Mouse (Mus musculus): Measurements from ENCODE around the gene Rnf123. TPM values are rescaled to one million over a fixed set of nuclear protein-coding genes. Genes with fewer than 3 reads are reported as not detected.

The Rnf123 gene
- polyA plus RNA-seq, 1 experiment from 2014 or later, result 37.2 TPM

DNA sequence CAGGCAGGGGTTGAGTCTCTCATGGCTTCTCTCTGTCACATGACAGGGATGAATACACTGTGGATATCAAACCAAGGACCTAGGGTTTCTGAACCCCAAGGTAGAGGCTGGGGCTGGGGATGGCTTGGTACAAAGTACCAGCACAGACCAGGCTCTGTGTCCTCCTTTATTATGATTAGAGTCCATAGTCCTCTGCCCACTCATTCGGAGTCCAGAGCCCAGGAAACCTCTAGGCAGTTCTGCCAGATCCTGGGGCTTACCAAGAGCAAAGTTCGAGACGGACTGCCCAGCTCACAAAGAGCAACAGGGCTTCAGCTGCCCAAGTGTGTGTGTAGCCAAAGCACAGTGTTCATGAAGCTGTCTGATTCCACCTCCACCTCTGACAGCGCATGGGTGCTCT lies 2.1 kb upstream of the Rnf123 start:
- H3K27ac ChIP-seq (replicated peaks in 1 of 2; ENCODE audit: control insufficient read depth in 1 of 2, insufficient read depth in 1 of 2, low read depth in 2 of 2, low read length in 2 of 2), result no peak overlapping the region
- H3K27me3 ChIP-seq (ENCODE audit: control insufficient read depth, insufficient read depth, low read length), result peaks cover 31% of the 10 kb centered on the region
- H3K36me3 ChIP-seq (ENCODE audit: control insufficient read depth, insufficient read depth, low read length), result peaks cover 63% of the 10 kb centered on the region
- H3K4me2 ChIP-seq (ENCODE audit: low read length), result no peak overlapping the region
- no peaks in the 10 kb centered on the region for H3K9me3 ChIP-seq (ENCODE audit: control insufficient read depth, low read length)
- peaks cover 6% of the 10 kb centered on the region in 2 experiments; a peak in 3 of 4 replicates for H3K4me1 ChIP-seq (ENCODE audit: control insufficient read depth in 2 of 2, insufficient read depth in 2 of 2, low read length in 2 of 2)
- 92% methylated on average over 4 of the region's 4 CpGs for WGBS
- no peak for ATAC-seq (ENCODE audit: insufficient number of reproducible peaks, insufficient read depth, low FRiP score, low read depth)
- H3K4me3 ChIP-seq (ENCODE audit: control insufficient read depth in 1 of 2, insufficient read depth in 1 of 2, low read depth in 1 of 2, low read length in 2 of 2), result no peak overlapping the region
- H3K9ac ChIP-seq (ENCODE audit: low read length), result no peak overlapping the region

GRCm38 (mm10) chr9:108083561-108083960 lies 415 bp upstream of the Rnf123 start:
- Histone ChIP-seq H3K27me3 (ENCODE audit: control insufficient read depth, insufficient read depth, low read length) (peaks cover 31% of the 10 kb centered on the region), H3K9me3 (ENCODE audit: control insufficient read depth, low read length) (no peaks in the 10 kb centered on the region), H3K36me3 (ENCODE audit: control insufficient read depth, insufficient read depth, low read length) (peaks cover 46% of the 10 kb centered on the region), H3K4me3 (ENCODE audit: control insufficient read depth in 1 of 2, insufficient read depth in 1 of 2, low read depth in 1 of 2, low read length in 2 of 2) (no peak overlapping the region), H3K9ac (ENCODE audit: low read length) (no peak overlapping the region), H3K4me2 (ENCODE audit: low read length) (no peak overlapping the region), H3K4me1 (ENCODE audit: control insufficient read depth in 2 of 2, insufficient read depth in 2 of 2, low read length in 2 of 2) (peaks cover 10 to 11% of the 10 kb centered on the region in 2 experiments), H3K27ac (replicated peaks in 1 of 2; ENCODE audit: control insufficient read depth in 1 of 2, insufficient read depth in 1 of 2, low read depth in 2 of 2, low read length in 2 of 2) (no peak overlapping the region)
- WGBS, result 36% methylated on average over 6 of the region's 6 CpGs
- ATAC-seq (ENCODE audit: insufficient number of reproducible peaks, insufficient read depth, low FRiP score, low read depth), result no peak

- Histone ChIP-seq H3K27ac (replicated peaks in 1 of 2; ENCODE audit: control insufficient read depth in 1 of 2, insufficient read depth in 1 of 2, low read depth in 2 of 2, low read length in 2 of 2) (no peak overlapping the region), H3K9ac (ENCODE audit: low read length) (peak overlapping the region; percentile 31; the same call in 1 of the 2 replicates), H3K36me3 (ENCODE audit: control insufficient read depth, insufficient read depth, low read length) (peaks cover 36% of the 10 kb centered on the region), H3K4me1 (ENCODE audit: control insufficient read depth in 2 of 2, insufficient read depth in 2 of 2, low read length in 2 of 2) (peaks cover 10 to 18% of the 10 kb centered on the region in 2 experiments), H3K9me3 (ENCODE audit: control insufficient read depth, low read length) (no peaks in the 10 kb centered on the region), H3K4me3 (ENCODE audit: control insufficient read depth in 1 of 2, insufficient read depth in 1 of 2, low read depth in 1 of 2, low read length in 2 of 2) (peak overlapping the region; percentile 3 to 11; a peak in 2 of 4 replicates), H3K27me3 (ENCODE audit: control insufficient read depth, insufficient read depth, low read length) (peaks cover 31% of the 10 kb centered on the region), H3K4me2 (ENCODE audit: low read length) (peak overlapping the region; percentile 48)
- no peak for ATAC-seq (ENCODE audit: insufficient number of reproducible peaks, insufficient read depth, low FRiP score, low read depth)
- WGBS, result 7% methylated on average over 19 of the region's 19 CpGs
Observed at GRCm38 (mm10) chr9:108082549-108082948, 597 bp downstream of the Rnf123 start.

DNA sequence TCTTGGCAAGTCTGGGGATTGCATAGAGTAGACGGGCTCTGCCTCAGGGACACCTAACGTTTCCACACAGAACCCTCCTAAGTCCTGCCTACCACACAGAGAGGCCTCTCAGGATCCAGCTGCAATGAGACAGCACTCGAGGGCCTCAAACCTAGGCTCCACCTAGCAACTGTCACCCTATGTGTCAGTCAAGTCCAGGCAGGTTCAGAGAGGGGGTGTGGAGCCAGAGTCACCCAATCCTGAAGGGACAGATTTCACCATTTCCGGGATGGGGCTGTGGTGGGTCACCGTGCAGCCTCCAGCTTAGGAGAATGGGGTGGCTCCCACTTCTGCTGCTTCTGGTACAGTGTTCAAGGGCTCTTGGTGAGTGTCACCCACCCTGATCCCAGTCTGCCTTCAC lies 3.0 kb downstream of the Rnf123 start, which contains the start of gene Mst1:
Mst1 (plus strand) TSS at position 269 of the 400 bp plus-strand sequence.
- H3K27me3 ChIP-seq (ENCODE audit: control insufficient read depth, insufficient read depth, low read length), result peaks cover 31% of the 10 kb centered on the region
- no peak within 1 kb of the TSS for H3K27ac ChIP-seq (replicated peaks in 1 of 2; ENCODE audit: control insufficient read depth in 1 of 2, insufficient read depth in 1 of 2, low read depth in 2 of 2, low read length in 2 of 2)
- H3K4me1 ChIP-seq (ENCODE audit: control insufficient read depth in 2 of 2, insufficient read depth in 2 of 2, low read length in 2 of 2), result peaks cover 10 to 18% of the 10 kb centered on the region in 2 experiments
- ATAC-seq (ENCODE audit: insufficient number of reproducible peaks, insufficient read depth, low FRiP score, low read depth), result no peak
- peak within 1 kb of the TSS; percentile 76 for H3K4me2 ChIP-seq (ENCODE audit: low read length)
- H3K9me3 ChIP-seq (ENCODE audit: control insufficient read depth, low read length), result no peaks in the 10 kb centered on the region
- H3K4me3 ChIP-seq (ENCODE audit: control insufficient read depth in 1 of 2, insufficient read depth in 1 of 2, low read depth in 1 of 2, low read length in 2 of 2), result peak within 1 kb of the TSS; percentile 79 to 84
- peak within 1 kb of the TSS; percentile 97 for H3K9ac ChIP-seq (ENCODE audit: low read length)
- H3K36me3 ChIP-seq (ENCODE audit: control insufficient read depth, insufficient read depth, low read length), result peaks cover 22% of the 10 kb centered on the region
- WGBS, result 70% methylated on average over 5 of the region's 5 CpGs

DNA sequence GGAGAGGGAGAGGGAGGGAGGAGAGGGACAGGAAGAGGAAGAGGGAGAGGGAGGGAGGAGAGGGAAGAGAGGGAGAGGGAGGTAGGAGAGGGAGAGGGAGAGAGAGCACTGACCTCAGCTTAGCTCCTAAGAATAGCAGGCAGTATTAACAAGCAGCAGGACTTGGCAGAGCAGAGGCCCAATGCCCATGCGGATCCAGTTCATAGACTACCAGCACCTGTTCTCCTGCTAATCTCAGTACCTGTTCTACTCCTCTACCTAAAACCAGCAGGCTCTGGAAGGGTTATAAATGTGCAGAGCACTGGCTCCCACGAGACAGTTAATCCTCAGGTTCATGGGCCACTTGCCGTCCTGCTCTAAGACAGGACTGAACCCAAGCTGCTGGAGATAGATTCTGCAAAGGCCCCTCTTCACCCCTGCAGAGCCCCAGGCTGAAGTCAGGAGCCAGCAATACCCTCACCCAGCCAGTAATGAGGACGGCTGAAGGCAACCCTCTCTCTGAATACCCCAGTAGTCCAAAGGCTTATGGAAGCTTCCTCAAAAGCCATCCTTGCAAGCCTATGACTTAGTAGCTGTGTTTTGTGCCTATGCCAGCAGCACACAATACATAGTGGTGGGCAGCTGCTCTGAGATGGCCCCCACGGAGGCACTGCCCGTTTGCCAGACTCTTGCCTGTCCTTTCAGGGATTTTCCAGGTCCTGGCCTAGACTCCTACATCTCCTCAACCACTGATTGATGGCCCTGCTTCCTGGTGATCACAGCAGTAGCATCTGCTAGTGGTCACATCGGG lies 9.8 kb downstream of the Rnf123 start:
- peaks cover 34% of the 10 kb centered on the region for H3K36me3 ChIP-seq (ENCODE audit: control insufficient read depth, insufficient read depth, low read length)
- no peak for ATAC-seq (ENCODE audit: insufficient number of reproducible peaks, insufficient read depth, low FRiP score, low read depth)
- H3K4me2 ChIP-seq (ENCODE audit: low read length), result peak overlapping the region; percentile 30
- H3K27ac ChIP-seq (replicated peaks in 1 of 2; ENCODE audit: control insufficient read depth in 1 of 2, insufficient read depth in 1 of 2, low read depth in 2 of 2, low read length in 2 of 2), result peak overlapping the region; percentile 49 to 80
- peak overlapping the region; percentile 45 for H3K9ac ChIP-seq (ENCODE audit: low read length)
- no peak overlapping the region for H3K4me3 ChIP-seq (ENCODE audit: control insufficient read depth in 1 of 2, insufficient read depth in 1 of 2, low read depth in 1 of 2, low read length in 2 of 2)
- H3K27me3 ChIP-seq (ENCODE audit: control insufficient read depth, insufficient read depth, low read length), result no peaks in the 10 kb centered on the region
- WGBS, result 46% methylated on average over 7 of the region's 7 CpGs
- no peaks in the 10 kb centered on the region for H3K9me3 ChIP-seq (ENCODE audit: control insufficient read depth, low read length)
- H3K4me1 ChIP-seq (ENCODE audit: control insufficient read depth in 2 of 2, insufficient read depth in 2 of 2, low read length in 2 of 2), result peaks cover 15 to 29% of the 10 kb centered on the region in 2 experiments

DNA sequence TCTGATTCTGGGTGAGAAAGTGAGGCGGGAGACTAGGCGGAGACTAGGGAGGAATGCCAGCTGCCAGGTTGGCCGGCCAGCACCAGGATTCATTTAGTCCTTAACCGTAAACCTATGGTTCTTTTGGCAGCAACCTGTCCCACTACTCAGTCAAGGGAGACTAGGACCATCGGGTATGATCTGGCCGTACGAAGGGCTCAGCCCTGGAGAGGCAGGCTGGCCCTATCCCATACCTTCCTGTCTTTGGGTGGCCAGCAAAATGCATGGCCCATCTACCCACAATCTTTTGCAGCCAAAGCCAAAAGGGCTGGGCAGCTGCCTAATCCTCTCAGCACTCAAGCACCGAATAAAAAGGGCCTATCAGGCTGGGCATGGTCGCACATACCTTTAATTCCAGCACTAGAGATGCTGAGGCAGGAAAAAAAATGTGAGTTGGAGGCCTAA lies 10.6 kb downstream of the Rnf123 start:
- Histone ChIP-seq H3K4me1 (ENCODE audit: control insufficient read depth in 2 of 2, insufficient read depth in 2 of 2, low read length in 2 of 2) (peaks cover 15 to 27% of the 10 kb centered on the region in 2 experiments), H3K9ac (ENCODE audit: low read length) (peak overlapping the region; percentile 38; the same call in 1 of the 2 replicates), H3K36me3 (ENCODE audit: control insufficient read depth, insufficient read depth, low read length) (peaks cover 34% of the 10 kb centered on the region), H3K9me3 (ENCODE audit: control insufficient read depth, low read length) (no peaks in the 10 kb centered on the region), H3K27ac (replicated peaks in 1 of 2; ENCODE audit: control insufficient read depth in 1 of 2, insufficient read depth in 1 of 2, low read depth in 2 of 2, low read length in 2 of 2) (peak overlapping the region; percentile 80 to 91), H3K27me3 (ENCODE audit: control insufficient read depth, insufficient read depth, low read length) (no peaks in the 10 kb centered on the region), H3K4me2 (ENCODE audit: low read length) (peak overlapping the region; percentile 21; the same call in 1 of the 2 replicates), H3K4me3 (ENCODE audit: control insufficient read depth in 1 of 2, insufficient read depth in 1 of 2, low read depth in 1 of 2, low read length in 2 of 2) (no peak overlapping the region)
- WGBS, result 28% methylated on average over 9 of the region's 9 CpGs
- ATAC-seq (ENCODE audit: insufficient number of reproducible peaks, insufficient read depth, low FRiP score, low read depth), result peak; percentile 33; the same call in 1 of the 2 replicates

DNA sequence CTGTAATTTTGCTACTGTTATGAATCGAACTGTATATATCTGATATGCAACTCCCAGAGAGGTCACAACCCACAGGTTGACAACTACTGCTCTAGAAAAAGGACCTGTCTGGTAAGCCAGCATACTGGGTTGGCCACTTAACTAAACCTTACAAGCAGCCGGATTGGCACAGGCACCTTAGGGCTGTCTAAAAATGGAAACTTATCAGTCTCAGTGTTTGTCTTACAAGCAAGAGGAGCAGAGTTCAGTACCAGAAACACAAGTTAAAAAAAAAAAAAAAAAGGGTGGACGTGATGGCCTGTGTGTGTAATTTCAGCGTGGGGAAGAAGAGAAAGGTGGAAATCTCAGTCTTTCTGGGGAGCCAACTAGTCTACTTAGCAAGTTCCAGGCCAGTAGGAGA lies 11.3 kb downstream of the Rnf123 start:
- H3K27me3 ChIP-seq (ENCODE audit: control insufficient read depth, insufficient read depth, low read length), result no peaks in the 10 kb centered on the region
- H3K4me2 ChIP-seq (ENCODE audit: low read length), result peak overlapping the region; percentile 21; the same call in 1 of the 2 replicates
- ATAC-seq (ENCODE audit: insufficient number of reproducible peaks, insufficient read depth, low FRiP score, low read depth), result no peak
- H3K36me3 ChIP-seq (ENCODE audit: control insufficient read depth, insufficient read depth, low read length), result peaks cover 31% of the 10 kb centered on the region
- peaks cover 15 to 28% of the 10 kb centered on the region in 2 experiments for H3K4me1 ChIP-seq (ENCODE audit: control insufficient read depth in 2 of 2, insufficient read depth in 2 of 2, low read length in 2 of 2)
- H3K9me3 ChIP-seq (ENCODE audit: control insufficient read depth, low read length), result no peaks in the 10 kb centered on the region
- no peak overlapping the region for H3K4me3 ChIP-seq (ENCODE audit: control insufficient read depth in 1 of 2, insufficient read depth in 1 of 2, low read depth in 1 of 2, low read length in 2 of 2)
- H3K9ac ChIP-seq (ENCODE audit: low read length), result 0 out of 2 replicates have a peak overlapping the region, but pooled peaks have one; percentile 38
- peak overlapping the region; percentile 80 to 91 for H3K27ac ChIP-seq (replicated peaks in 1 of 2; ENCODE audit: control insufficient read depth in 1 of 2, insufficient read depth in 1 of 2, low read depth in 2 of 2, low read length in 2 of 2)
- WGBS, result 28% methylated on average over 4 of the region's 4 CpGs

Measured in heart, embryonic 14.5 days (tissue).